Mouse (Mus musculus): Measurements from ENCODE around the gene E030030I06Rik.
A peak's percentile ranks its signal among the peaks of the same experiment; 100 is the strongest.
"Not testable (repeated sequence)": the region's sequence is repeated elsewhere in the genome, so short reads cannot be mapped to it uniquely, and the experiment has no call there.

DNA sequence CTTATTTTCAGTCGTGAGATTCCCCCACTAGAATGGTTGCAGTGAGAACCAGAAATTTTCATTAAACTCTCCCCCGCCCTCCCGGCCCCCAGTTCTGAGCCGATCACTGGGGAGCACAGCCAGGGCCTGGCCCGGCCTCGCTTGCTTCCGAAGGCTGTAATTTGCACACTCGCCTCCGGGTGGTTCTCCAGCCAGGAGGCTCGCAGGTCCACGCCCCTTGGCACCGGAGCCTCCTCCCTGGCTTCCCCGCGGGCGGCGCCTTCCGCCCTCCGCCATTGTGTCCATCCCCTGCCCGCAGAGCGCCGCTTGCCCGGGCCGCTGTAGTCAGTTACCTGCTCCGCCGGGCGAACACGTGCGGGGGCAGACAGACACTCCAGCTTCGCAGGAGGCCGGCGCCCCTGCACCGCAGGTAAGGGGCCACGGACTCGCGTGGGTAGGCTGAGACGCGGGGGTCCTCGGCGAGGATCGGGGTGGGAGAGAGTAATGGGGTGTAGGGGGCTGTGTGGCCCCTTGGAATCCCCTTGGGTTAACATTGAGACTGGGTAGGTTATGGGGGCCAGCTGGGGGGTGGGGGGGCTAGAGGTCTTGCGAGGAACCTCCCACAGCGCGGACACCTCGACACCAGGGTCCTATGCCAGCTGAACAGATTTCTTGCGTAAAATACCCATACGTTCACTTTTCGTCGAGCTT is 9.4 kb upstream of the E030030I06Rik start, which contains the start of the genes Raet1e and H60b:
- peak; percentile 26; the same call in 1 of the 2 replicates for TF ChIP-seq CTCF (IDR thresholded peaks at IDR 0.05; ENCODE audit: extremely low read depth, insufficient read length, insufficient replicate concordance, low read depth, low read length)
- TF ChIP-seq POLR2A (IDR thresholded peaks at IDR 0.05; ENCODE audit: low read depth, low read length) = not testable (repeated sequence)

Data from small intestine, adult 2 months (tissue).